Comparison of ENCODE assay signal across 28 mouse cellular contexts in the genomic region with DNA sequence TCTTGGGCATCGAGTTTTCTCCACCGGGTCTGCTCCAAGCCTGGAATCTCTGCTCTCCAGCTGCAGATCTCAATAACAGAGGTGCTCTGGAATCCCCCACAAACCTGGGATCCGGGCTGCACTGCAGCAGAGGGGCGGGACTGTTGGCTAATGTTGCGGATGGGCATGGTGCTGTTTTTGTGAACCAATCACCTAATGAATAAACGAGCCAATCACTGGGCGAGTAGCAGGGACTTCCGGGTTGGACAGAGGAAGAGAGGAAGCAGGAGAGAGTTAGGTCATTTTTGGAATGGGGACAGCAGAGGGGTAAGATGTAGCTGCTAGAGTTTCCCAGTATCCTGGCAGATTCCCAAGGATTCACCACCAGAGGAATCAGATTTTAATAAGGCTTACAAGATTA.
"Had no signal": no experiment of that assay in that cellular context is flagged by ENCODE, and none has a peak within 500 bp of the region (broad histone marks: within the 10 kb centered on the region; RNA-seq: fewer than 3 reads in every experiment).

No protein-coding gene starts in this region.

- H3K4me3 ChIP-seq: heart, adult 2 months; heart, embryonic 13.5 days; heart, embryonic 15.5 days; hindbrain, embryonic 10.5 days; hindbrain, embryonic 12.5 days; kidney, embryonic 15.5 days; left cerebral cortex, adult 2 months; limb, embryonic 13.5 days; limb, embryonic 15.5 days; liver, embryonic 12.5 days had no signal

- H3K27ac ChIP-seq: heart, adult 2 months; heart, embryonic 13.5 days; heart, embryonic 15.5 days; hindbrain, embryonic 10.5 days; hindbrain, embryonic 12.5 days; hindbrain, embryonic 14.5 days; kidney, embryonic 15.5 days; kidney, postnatal 0 days; left cerebral cortex, adult 2 months; limb, embryonic 13.5 days; limb, embryonic 15.5 days; liver, embryonic 12.5 days; liver, embryonic 14.5 days had no signal

- H3K27me3 ChIP-seq: heart, embryonic 13.5 days; heart, embryonic 15.5 days; hindbrain, embryonic 12.5 days; kidney, embryonic 15.5 days; limb, embryonic 13.5 days; limb, embryonic 15.5 days; liver, embryonic 12.5 days had no signal

- H3K9ac ChIP-seq: heart, embryonic 13.5 days; heart, embryonic 15.5 days; hindbrain, embryonic 12.5 days; hindbrain, embryonic 14.5 days; kidney, embryonic 15.5 days; limb, embryonic 13.5 days; limb, embryonic 15.5 days; liver, embryonic 12.5 days; liver, embryonic 14.5 days had no signal

- H3K4me1 ChIP-seq: heart, embryonic 13.5 days; heart, embryonic 15.5 days; hindbrain, embryonic 10.5 days; hindbrain, embryonic 12.5 days; kidney, embryonic 15.5 days; limb, embryonic 13.5 days; limb, embryonic 15.5 days; liver, embryonic 12.5 days had no signal

- H3K36me3 ChIP-seq: heart, embryonic 13.5 days; heart, embryonic 15.5 days; hindbrain, embryonic 10.5 days; hindbrain, embryonic 12.5 days; kidney, embryonic 15.5 days; limb, embryonic 13.5 days; limb, embryonic 15.5 days; liver, embryonic 12.5 days had no signal

- ATAC-seq: hindbrain, embryonic 16.5 days; inflammation-experienced regulatory T-cells, adult 6 months; liver, embryonic 12.5 days had no signal

- DNase-seq: gastrocnemius, postnatal 14 days; gastrocnemius, postnatal 36 days; heart, adult 11 months; heart, adult 2 months; heart, postnatal 14 days; heart, postnatal 4 days; kidney, adult 11 months; kidney, adult 2 months; kidney, adult 9 months; kidney, postnatal 14 days; kidney, postnatal 36 days; layer of hippocampus, adult 9-11 months; left cerebral cortex, postnatal 4 days had no signal

- H3K9me3 ChIP-seq: heart, embryonic 13.5 days; heart, embryonic 15.5 days; hindbrain, embryonic 10.5 days; hindbrain, embryonic 12.5 days; kidney, embryonic 15.5 days; limb, embryonic 13.5 days; limb, embryonic 15.5 days; liver, embryonic 12.5 days had no signal

- H3K4me2 ChIP-seq: heart, embryonic 11.5 days; heart, embryonic 13.5 days; heart, embryonic 15.5 days; hindbrain, embryonic 12.5 days; hindbrain, embryonic 14.5 days; kidney, embryonic 15.5 days; limb, embryonic 13.5 days; limb, embryonic 15.5 days; liver, embryonic 12.5 days had no signal
